Mouse (Mus musculus) T-helper 17 cell (primary cell): ENCODE data around the gene Sh3bp5.

Source experiments
- in situ Hi-C, 2 experiments: fragments of 300-600 bp; cut with MboI, MseI; formaldehyde crosslinking; loops; 1 replicate in 1 of 2; 2 replicates in 1 of 2; pipeline ENCODE4 v1.15.1; 2025; ENCODE audit warnings: high pct_unique_total_duplicates in 2 of 2

The Sh3bp5 gene

GRCm38 (mm10) chr14:31365350-31365749, 70.5 kb downstream of the Sh3bp5 start:
- in situ Hi-C loops: no loop called here

GRCm38 (mm10) chr14:31364589-31364988, 71.3 kb downstream of the Sh3bp5 start:
- in situ Hi-C loops: no loop called here

- in situ Hi-C loops: no loop called here
Observed at GRCm38 (mm10) chr14:31362236-31362635, 73.6 kb downstream of the Sh3bp5 start.

- in situ Hi-C loops: no loop called here
Observed at GRCm38 (mm10) chr14:31345367-31345766, 90.5 kb downstream of the Sh3bp5 start.

GRCm38 (mm10) chr14:31343241-31343640, 92.6 kb downstream of the Sh3bp5 start:
- in situ Hi-C loops: no loop called here

- in situ Hi-C loops: no loop called here
Observed at GRCm38 (mm10) chr14:31337947-31338346, 97.9 kb downstream of the Sh3bp5 start.

GRCm38 (mm10) chr14:31337406-31337805, 98.5 kb downstream of the Sh3bp5 start:
- in situ Hi-C loops: no loop called here

GRCm38 (mm10) chr14:31336369-31337155, 99.3 kb downstream of the Sh3bp5 start, which contains the start of gene Capn7:
Gene Capn7 (plus strand): TSS chr14:31336638.
- in situ Hi-C loops: no loop called here

GRCm38 (mm10) chr14:31335765-31336164, 100.1 kb downstream of the Sh3bp5 start:
- in situ Hi-C loops: no loop called here

GRCm38 (mm10) chr14:31330957-31331356, 104.9 kb downstream of the Sh3bp5 start:
- in situ Hi-C loops: no loop called here

GRCm38 (mm10) chr14:31329741-31330140, 106.1 kb downstream of the Sh3bp5 start:
- in situ Hi-C loops: no loop called here

GRCm38 (mm10) chr14:31327681-31328080, 108.2 kb downstream of the Sh3bp5 start:
- in situ Hi-C loops: no loop called here

GRCm38 (mm10) chr14:31327196-31327595, 108.7 kb downstream of the Sh3bp5 start:
- in situ Hi-C loops: no loop called here

GRCm38 (mm10) chr14:31326770-31327169, 109.1 kb downstream of the Sh3bp5 start:
- in situ Hi-C loops: no loop called here

GRCm38 (mm10) chr14:31325551-31325950, 110.3 kb downstream of the Sh3bp5 start:
- in situ Hi-C loops: no loop called here

GRCm38 (mm10) chr14:31324851-31325250, 111.0 kb downstream of the Sh3bp5 start:
- in situ Hi-C loops: no loop called here

GRCm38 (mm10) chr14:31323849-31324792, 111.8 kb downstream of the Sh3bp5 start, which contains the start of gene Dnah1:
Gene Dnah1 (minus strand): TSS chr14:31323896.
- in situ Hi-C loops: no loop called here

GRCm38 (mm10) chr14:31323189-31323588, 112.7 kb downstream of the Sh3bp5 start:
- in situ Hi-C loops: no loop called here

GRCm38 (mm10) chr14:31322191-31322590, 113.7 kb downstream of the Sh3bp5 start:
- in situ Hi-C loops: no loop called here

- in situ Hi-C loops: no loop called here
Observed at GRCm38 (mm10) chr14:31321181-31321580, 114.7 kb downstream of the Sh3bp5 start.

GRCm38 (mm10) chr14:31319546-31319945, 116.3 kb downstream of the Sh3bp5 start:
- in situ Hi-C loops: loop anchor here in 1 of 2 experiments (5.0 kb wide), 1 partner anchor 102 kb away; the partner anchor contains the start of genes Nisch and Sema3g

GRCm38 (mm10) chr14:31317754-31318153, 118.1 kb downstream of the Sh3bp5 start:
- in situ Hi-C loops: loop anchor here in 1 of 2 experiments (5.0 kb wide), 1 partner anchor 100 kb away; the partner anchor contains the start of genes Nisch and Sema3g
